Comparison of ENCODE assay signal across 8 mouse cellular contexts in the genomic region with DNA sequence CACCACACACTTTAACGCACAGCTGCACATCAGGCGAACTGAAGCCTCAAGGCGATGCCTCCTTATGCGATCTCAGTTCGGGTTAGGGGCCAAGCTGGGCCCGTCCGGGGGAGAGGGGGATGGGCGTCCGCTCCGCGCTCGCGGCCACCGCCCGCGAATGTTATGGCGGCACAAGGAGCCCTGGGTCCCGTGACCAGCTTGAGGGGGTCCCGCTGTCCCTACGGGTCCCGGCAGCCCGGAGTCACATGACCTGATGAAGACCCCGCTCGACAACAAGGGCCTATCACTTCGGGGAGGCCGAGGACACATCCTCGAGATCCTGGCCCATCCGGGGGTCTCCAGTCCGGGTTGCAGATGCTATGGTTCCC. TPM values are rescaled to one million over a fixed set of nuclear protein-coding genes. Genes with fewer than 3 reads are reported as not detected.
A peak's percentile ranks its signal among the peaks of the same experiment; 100 is the strongest.
DNase-seq lines count a peak whose midpoint lies in the region; ATAC-seq and TF ChIP-seq lines count a peak whose summit lies in the region.

No protein-coding gene starts in this region.

- H3K4me2 ChIP-seq in liver, embryonic 12.5 days = peak overlapping the region; percentile 94
- H3K4me2 ChIP-seq in neural tube, embryonic 13.5 days = peak overlapping the region; percentile 81

- TF ChIP-seq CTCF in gastrocnemius, adult 2 months (IDR thresholded peaks at IDR 0.05) = no peak

- peaks cover 31% of the 10 kb centered on the region for H3K4me1 ChIP-seq in liver, embryonic 12.5 days
- H3K4me1 ChIP-seq in neural tube, embryonic 13.5 days (replicated peaks) = peaks cover 16% of the 10 kb centered on the region

- peaks cover 26% of the 10 kb centered on the region for H3K36me3 ChIP-seq in liver, embryonic 12.5 days
- H3K36me3 ChIP-seq in neural tube, embryonic 13.5 days = peaks cover 29% of the 10 kb centered on the region

- H3K9me3 ChIP-seq in liver, embryonic 12.5 days (replicated peaks) = no peaks in the 10 kb centered on the region
- no peaks in the 10 kb centered on the region for H3K9me3 ChIP-seq in neural tube, embryonic 13.5 days

- H3K9ac ChIP-seq in liver, embryonic 12.5 days = peak overlapping the region; percentile 72
- peak overlapping the region; percentile 82 for H3K9ac ChIP-seq in neural tube, embryonic 13.5 days

- peak; percentile 38 for ATAC-seq in liver, embryonic 12.5 days
- peak; percentile 87 for ATAC-seq in neural tube, embryonic 13.5 days (ENCODE audit: low read depth)

- under 1% methylated on average over 29 of the region's 29 CpGs for WGBS in liver, embryonic 12.5 days (ENCODE audit: insufficient replicate concordance)
- WGBS in neural tube, embryonic 13.5 days = 0% methylated on average over 29 of the region's 29 CpGs

- DNase-seq in gastrocnemius, adult 2 months = peak; percentile 64
- no peak for DNase-seq in gastrocnemius, postnatal 25 days
- peak; percentile 67 for DNase-seq in thymus, postnatal 4 days
- DNase-seq in thymus, adult 18-20 months = no peak
- DNase-seq in heart, postnatal 14 days = peak; percentile 55 to 65
- no peak for DNase-seq in ovary, postnatal 14 days (ENCODE audit: low spot score)

- intact Hi-C loops in gastrocnemius, adult 2 months (cut with DNase I) = loop anchor here (2.0 kb wide), 2 partner anchors 57 to 61 kb away; partner anchors contain the start of gene Aaed1
- intact Hi-C loops in heart, postnatal 14 days (cut with DNase I) = loop anchor here (2.0 kb wide), 3 partner anchors 31 to 63 kb away; partner anchors contain the start of gene Cdk20

- no peaks in the 10 kb centered on the region; the same call in 1 of the 2 replicates for H3K27me3 ChIP-seq in liver, embryonic 12.5 days (replicated peaks)
- H3K27me3 ChIP-seq in neural tube, embryonic 13.5 days = no peaks in the 10 kb centered on the region

- H3K27ac ChIP-seq in gastrocnemius, adult 2 months = peak overlapping the region; percentile 96
- H3K27ac ChIP-seq in liver, embryonic 12.5 days = peak overlapping the region; percentile 34; the same call in 1 of the 2 replicates
- peak overlapping the region; percentile 57 for H3K27ac ChIP-seq in neural tube, embryonic 13.5 days (replicated peaks)

- H3K4me3 ChIP-seq in gastrocnemius, adult 2 months = peak overlapping the region; percentile 96
- peak overlapping the region; percentile 68 for H3K4me3 ChIP-seq in liver, embryonic 12.5 days
- peak overlapping the region; percentile 83 for H3K4me3 ChIP-seq in neural tube, embryonic 13.5 days

RNA-seq across cellular contexts. Expression of gene Ctsl, which starts 0.9 kb away (rescaled TPM):
- 100 to 1,000 TPM; 111 to 149 TPM for total RNA-seq in gastrocnemius, adult 2 months (2021)
- total RNA-seq in gastrocnemius, postnatal 25 days (2021) = 100 to 1,000 TPM; 120 to 147 TPM
- total RNA-seq in heart, postnatal 14 days (2021) = 100 to 1,000 TPM; 260 to 267 TPM
- 108 and 117 TPM in 2 replicates for polyA plus RNA-seq in liver, embryonic 12.5 days (2016; fragmentation: Nextera tagmentation; extraction: Ambion mirVana)
- 169 and 171 TPM in 2 replicates for polyA plus RNA-seq in neural tube, embryonic 13.5 days (2015; fragmentation: Nextera tagmentation; extraction: Ambion mirVana)

RNA-seq across cellular contexts. Expression of gene Aaed1, which starts 57.3 kb away (rescaled TPM):
- 10 to 100 TPM; 40.4 to 47.8 TPM for total RNA-seq in gastrocnemius, adult 2 months (2021)
- total RNA-seq in gastrocnemius, postnatal 25 days (2021) = 10 to 100 TPM; 35.1 to 41.0 TPM
- 10 to 100 TPM; 51.9 to 58.6 TPM for total RNA-seq in heart, postnatal 14 days (2021)
- 28.2 and 28.6 TPM in 2 replicates for polyA plus RNA-seq in liver, embryonic 12.5 days (2016; fragmentation: Nextera tagmentation; extraction: Ambion mirVana)
- polyA plus RNA-seq in neural tube, embryonic 13.5 days (2015; fragmentation: Nextera tagmentation; extraction: Ambion mirVana) = 17.8 and 20.9 TPM in 2 replicates

Comparison
In these comparisons a context has a peak if more than half of its experiments do, and no peak if none do; other contexts are left out.
1. DNase-seq: peak in gastrocnemius, adult 2 months (single experiment), thymus, postnatal 4 days (single experiment) and heart, postnatal 14 days (2 of 2); none in gastrocnemius, postnatal 25 days (single experiment), thymus, adult 18-20 months (0 of 2) and ovary, postnatal 14 days (single experiment).
2. H3K27ac ChIP-seq: peak in every context shown above with its lines; median percentile 96 in gastrocnemius, adult 2 months; 57 in neural tube, embryonic 13.5 days; 34 in liver, embryonic 12.5 days.
3. Peak in every context shown above with its lines, with median percentiles within 50 percentile points of each other: H3K4me3 ChIP-seq.